In genomic region chr4:82880243-82880642, GRCm38 (mm10) we compare ENCODE assay signal across 22 mouse cellular contexts. TPM values are rescaled to one million over a fixed set of nuclear protein-coding genes. Genes with fewer than 3 reads are reported as not detected.
"Had no signal": no experiment of that assay in that cellular context is flagged by ENCODE, and none has a peak within 500 bp of the region (broad histone marks: within the 10 kb centered on the region; RNA-seq: fewer than 3 reads in every experiment).

No protein-coding gene starts in this region.

- H3K36me3 ChIP-seq: lung, embryonic 15.5 days; midbrain, embryonic 13.5 days; midbrain, embryonic 15.5 days; neural tube, embryonic 12.5 days; stomach, embryonic 15.5 days had no signal

- H3K27me3 ChIP-seq: lung, embryonic 15.5 days; megakaryocyte, embryonic 14.5 days; midbrain, embryonic 13.5 days; midbrain, embryonic 15.5 days; neural tube, embryonic 12.5 days; stomach, embryonic 15.5 days had no signal

- H3K4me1 ChIP-seq: megakaryocyte, embryonic 14.5 days; midbrain, embryonic 13.5 days; midbrain, embryonic 15.5 days had no signal

- H3K4me3 ChIP-seq: lung, embryonic 15.5 days; megakaryocyte, embryonic 14.5 days; midbrain, embryonic 13.5 days; midbrain, embryonic 15.5 days; neural tube, embryonic 12.5 days; stomach, embryonic 15.5 days had no signal

- H3K27ac ChIP-seq: macrophage; midbrain, embryonic 13.5 days; midbrain, embryonic 15.5 days; neural tube, embryonic 12.5 days; stomach, embryonic 15.5 days; stomach, postnatal 0 days had no signal

- H3K9ac ChIP-seq: lung, embryonic 15.5 days; midbrain, embryonic 13.5 days; midbrain, embryonic 15.5 days; neural tube, embryonic 12.5 days; stomach, embryonic 15.5 days had no signal

- DNase-seq: lung, adult 2 months; lung, postnatal 14 days; lung, postnatal 36 days; right cerebral cortex, postnatal 14 days; thymus, adult 2 months; thymus, postnatal 25 days; thymus, postnatal 4 days had no signal

- ATAC-seq: lung, postnatal 0 days; midbrain, embryonic 13.5 days; midbrain, embryonic 15.5 days had no signal

- H3K9me3 ChIP-seq: lung, embryonic 15.5 days; midbrain, embryonic 13.5 days; midbrain, embryonic 15.5 days; neural tube, embryonic 12.5 days; stomach, embryonic 15.5 days had no signal

- H3K4me2 ChIP-seq: lung, embryonic 15.5 days; midbrain, embryonic 11.5 days; midbrain, embryonic 13.5 days; midbrain, embryonic 15.5 days; neural tube, embryonic 12.5 days; stomach, embryonic 15.5 days had no signal

RNA-seq across cellular contexts. Expression of gene Cer1, which starts 4.7 kb away (rescaled TPM):
- polyA plus RNA-seq: lung, adult 2 months; lung, postnatal 0 days; macrophage; midbrain, embryonic 11.5 days; midbrain, embryonic 15.5 days; midbrain, postnatal 0 days; neural tube, embryonic 14.5 days; spleen, adult 2 months; testis, adult 2 months; thymus, adult 2 months; urinary bladder, adult 2 months had no signal
